Mouse (Mus musculus) bone marrow macrophage, adult 2 months (primary cell): ENCODE data around the gene Rap1b. TPM values are rescaled to one million over a fixed set of nuclear protein-coding genes. Genes with fewer than 3 reads are reported as not detected.
A peak's percentile ranks its signal among the peaks of the same experiment; 100 is the strongest.

Experiments used
- H3K27ac ChIP-seq: 2 replicates; pipeline ENCODE4 v1.5.1; 2012; ENCODE audit warnings: low read depth, low read length; ENCODE audit not compliant: insufficient read depth
- H3K4me1 ChIP-seq: 2 replicates; pipeline ENCODE4 v1.6.1; 2012; ENCODE audit warnings: low read length; ENCODE audit not compliant: control insufficient read depth, insufficient read depth
- H3K4me3 ChIP-seq: 2 replicates; pipeline ENCODE4 v1.5.1; 2012; ENCODE audit warnings: mild to moderate bottlenecking, low read length, moderate library complexity; ENCODE audit not compliant: insufficient read depth
- CTCF ChIP-seq: IDR thresholded peaks from 2 replicates; pipeline ENCODE4 v1.5.1; 2012; ENCODE audit warnings: low read depth, mild to moderate bottlenecking, low read length, moderate library complexity
- POLR2A ChIP-seq: IDR thresholded peaks from 2 replicates; pipeline ENCODE4 v1.6.1; 2012; ENCODE audit warnings: mild to moderate bottlenecking, low read depth, low read length, borderline replicate concordance
- polyA plus RNA-seq: library from polyadenylated mRNA; stranded (reverse); fragments of >200 nt; gene quantifications from 2 replicates; pipeline ENCODE4 v1.2.4, GENCODE M21; 2012; ENCODE audit not compliant: missing spikeins, insufficient read depth, insufficient read length

The Rap1b gene
- polyA plus RNA-seq, 1 experiment, result 458 TPM

DNA sequence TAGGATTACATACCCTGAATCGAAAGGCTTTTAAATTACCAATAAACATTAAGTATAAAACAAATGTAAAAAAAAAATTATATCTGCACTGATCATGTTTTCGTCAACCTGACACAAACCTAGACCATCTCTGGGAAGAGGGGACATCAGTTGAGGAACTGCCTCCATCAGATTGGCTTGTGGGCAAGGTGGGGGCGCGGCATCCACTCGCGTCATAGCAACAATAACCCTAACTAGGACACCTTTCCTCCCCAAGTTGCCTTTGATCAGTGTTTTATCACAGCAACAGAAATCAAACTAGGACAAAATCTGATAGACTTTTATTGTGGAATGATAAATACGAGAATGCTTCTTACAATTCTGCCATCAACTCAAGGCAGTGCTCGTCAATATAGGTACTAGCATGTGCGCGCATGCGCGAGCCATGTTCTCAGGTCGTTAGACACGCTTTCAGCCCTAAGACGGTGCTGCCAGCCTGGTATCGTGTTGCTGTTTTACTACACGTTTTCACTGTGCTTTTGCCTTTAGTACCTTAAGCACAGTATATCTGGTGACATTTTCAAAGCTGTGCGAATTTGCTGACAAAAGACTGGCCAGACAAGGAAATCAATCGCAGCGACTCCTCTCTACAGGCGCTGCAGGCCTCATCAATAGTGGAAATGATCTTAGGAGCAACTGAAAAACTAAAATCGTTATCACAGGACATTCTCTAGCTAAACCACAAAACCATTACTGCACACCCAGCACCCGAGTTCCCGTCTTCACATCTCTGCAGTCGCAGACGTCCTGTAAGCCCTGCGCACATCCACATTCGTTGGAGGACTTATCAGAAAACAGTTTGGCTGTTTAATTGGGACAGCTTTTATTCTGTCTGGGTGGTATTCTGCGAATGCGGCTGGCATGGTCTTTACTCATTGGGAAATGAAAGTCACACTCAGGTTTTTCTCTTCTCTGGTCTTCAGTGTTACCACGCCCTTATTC, 41.7 kb downstream of the Rap1b start:
- H3K27ac ChIP-seq, result no peak overlapping the region
- no peaks in the 10 kb centered on the region for H3K4me1 ChIP-seq
- H3K4me3 ChIP-seq, result no peak overlapping the region
- TF ChIP-seq CTCF, result no peak
- TF ChIP-seq POLR2A, result no peak

DNA sequence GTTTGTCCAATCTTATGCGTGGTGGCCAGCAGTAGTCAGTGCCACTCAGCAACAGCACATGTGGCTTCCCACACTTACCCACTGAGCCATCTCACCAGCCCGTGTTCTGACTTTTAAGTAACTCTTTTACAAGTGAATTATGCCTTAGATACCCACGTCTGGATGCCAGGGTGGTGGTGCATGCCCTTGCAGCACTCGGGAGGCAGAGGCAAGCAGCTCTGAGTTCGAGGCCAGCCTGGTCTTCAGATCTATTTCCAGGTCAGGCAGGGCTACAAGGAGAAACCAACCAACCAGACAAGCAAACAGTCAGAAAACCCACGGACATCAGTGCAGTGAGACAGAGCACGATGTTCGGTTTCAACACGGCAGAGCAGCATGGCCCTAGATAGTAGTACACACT, 43.9 kb downstream of the Rap1b start:
- H3K4me3 ChIP-seq, result no peak overlapping the region
- no peaks in the 10 kb centered on the region for H3K4me1 ChIP-seq
- TF ChIP-seq CTCF, result no peak
- TF ChIP-seq POLR2A, result no peak
- no peak overlapping the region for H3K27ac ChIP-seq

DNA sequence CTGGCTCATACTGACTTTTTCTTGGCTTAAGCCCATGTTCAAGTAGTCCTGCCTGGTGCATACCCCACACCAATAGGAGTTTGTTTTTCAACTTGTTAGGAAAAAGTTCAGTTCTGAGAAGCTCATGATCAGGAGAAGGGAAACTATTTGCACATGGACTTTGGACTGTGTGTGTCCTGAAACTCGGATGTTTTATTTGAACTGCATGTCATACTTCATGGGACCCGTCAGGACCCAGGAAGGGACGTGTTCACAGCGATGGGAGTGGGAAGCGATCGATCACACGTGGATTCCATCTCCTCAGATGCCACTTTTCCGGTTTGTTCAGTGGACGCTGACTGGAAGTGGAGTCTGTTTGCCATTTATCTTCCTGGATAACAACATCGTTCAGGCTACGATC, 46.0 kb downstream of the Rap1b start:
- no peak overlapping the region for H3K4me3 ChIP-seq

DNA sequence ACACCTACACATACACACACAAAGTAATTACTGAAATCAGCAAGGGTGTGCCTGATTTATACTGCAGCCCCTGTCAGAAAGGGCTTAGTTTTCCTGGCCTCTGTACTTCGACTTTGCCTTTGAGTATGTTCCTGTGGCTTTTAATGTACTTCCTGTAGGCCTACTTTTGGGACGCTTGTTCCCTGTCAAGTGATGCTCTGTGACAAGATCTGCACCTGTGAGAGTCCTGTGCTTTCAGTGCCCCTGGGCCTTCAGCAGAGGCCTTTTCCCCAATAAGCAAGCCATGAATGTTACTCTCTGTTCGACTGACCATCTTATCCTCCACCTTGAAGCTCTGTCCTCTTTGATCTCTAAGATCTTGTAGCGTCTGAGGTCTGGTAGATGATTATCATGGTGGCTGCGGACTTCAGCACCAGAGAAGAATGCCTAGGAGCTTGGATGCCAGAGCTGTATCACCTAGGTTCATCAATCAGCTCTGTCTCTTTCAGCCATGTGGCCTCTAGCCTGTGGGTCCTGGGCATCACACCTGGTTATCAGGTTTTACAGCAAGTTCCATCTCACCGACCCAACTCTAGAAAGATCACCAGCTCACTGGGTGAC, 47.3 kb downstream of the Rap1b start:
- peaks cover 4% of the 10 kb centered on the region for H3K4me1 ChIP-seq
- H3K27ac ChIP-seq, result no peak overlapping the region
- TF ChIP-seq POLR2A (no peak), CTCF (no peak)
- no peak overlapping the region for H3K4me3 ChIP-seq

More for the DNA sequence above, 46.0 kb downstream of the Rap1b start:
- no peak overlapping the region for H3K27ac ChIP-seq
- TF ChIP-seq CTCF (no peak), POLR2A (no peak)
- H3K4me1 ChIP-seq, result no peaks in the 10 kb centered on the region

DNA sequence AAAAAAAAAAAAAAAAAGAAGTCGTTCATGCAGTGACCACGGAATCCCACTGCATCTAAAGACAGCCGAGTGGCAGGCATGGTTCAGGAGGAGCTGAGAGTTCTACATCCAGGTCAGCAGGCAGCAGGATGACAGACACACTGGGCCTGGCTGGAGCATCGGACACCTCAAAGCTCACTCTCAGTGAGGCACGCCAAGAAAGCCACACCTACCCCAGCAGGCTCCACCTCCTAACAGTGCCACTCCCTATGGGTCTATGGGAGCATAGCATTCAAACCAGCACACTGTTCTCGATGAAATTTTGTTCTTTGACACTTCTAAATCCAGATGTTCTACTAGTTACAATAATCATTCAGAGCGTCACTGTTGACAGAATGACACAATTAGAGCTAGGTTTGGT, 48.2 kb downstream of the Rap1b start:
- Histone ChIP-seq H3K4me3 (no peak overlapping the region), H3K4me1 (peaks cover 9% of the 10 kb centered on the region), H3K27ac (no peak overlapping the region)
- TF ChIP-seq CTCF, result no peak
- no peak for TF ChIP-seq POLR2A

GRCm38 (mm10) chr10:117797106-117797505, 48.7 kb downstream of the Rap1b start:
- H3K4me1 ChIP-seq, result peaks cover 9% of the 10 kb centered on the region
- no peak overlapping the region for H3K27ac ChIP-seq
- TF ChIP-seq CTCF (no peak), POLR2A (no peak)
- no peak overlapping the region for H3K4me3 ChIP-seq

DNA sequence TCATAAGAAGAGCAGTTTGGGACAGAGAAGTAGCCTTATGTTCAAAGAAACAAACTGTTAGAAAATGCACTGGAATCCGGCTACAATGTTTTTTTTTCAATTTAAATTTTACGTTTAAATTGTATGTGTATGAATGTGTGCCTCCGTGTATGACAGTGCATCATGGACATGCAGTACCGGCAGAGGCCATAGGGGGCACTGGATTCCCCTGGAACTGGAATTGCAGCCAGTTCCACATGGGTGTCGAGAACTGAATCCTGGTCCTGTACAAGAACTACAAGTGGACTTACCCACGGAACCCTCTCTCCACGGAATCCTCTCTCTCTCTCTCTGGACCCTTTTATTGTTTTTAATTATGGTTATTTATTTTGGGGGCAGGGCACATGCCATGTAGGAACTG, 49.7 kb downstream of the Rap1b start:
- Histone ChIP-seq H3K4me1 (peaks cover 9% of the 10 kb centered on the region), H3K27ac (no peak overlapping the region), H3K4me3 (no peak overlapping the region)
- no peak for TF ChIP-seq POLR2A
- no peak for TF ChIP-seq CTCF

DNA sequence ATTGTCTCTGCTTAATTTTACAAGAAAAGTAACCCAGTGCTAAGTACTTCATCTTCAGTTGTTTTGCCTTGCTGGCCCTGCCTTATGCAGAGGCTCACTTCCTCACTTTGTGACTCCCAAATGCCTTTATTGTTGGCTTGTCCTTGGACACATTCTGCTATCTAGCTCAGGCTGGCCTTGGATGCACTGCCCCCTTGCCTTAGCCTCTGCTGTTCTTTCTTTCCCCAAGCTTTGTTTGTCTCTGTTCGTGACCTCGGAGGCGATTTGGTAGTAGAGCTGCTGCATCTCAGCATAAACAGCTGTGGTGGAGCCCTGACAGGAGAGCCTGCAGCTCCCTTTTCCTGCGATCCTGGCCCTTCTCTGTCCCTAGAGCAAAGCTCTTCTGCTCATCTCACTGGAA, 50.6 kb downstream of the Rap1b start:
- Histone ChIP-seq H3K4me3 (no peak overlapping the region), H3K27ac (no peak overlapping the region), H3K4me1 (peaks cover 9% of the 10 kb centered on the region)
- TF ChIP-seq POLR2A, result no peak
- TF ChIP-seq CTCF, result no peak

DNA sequence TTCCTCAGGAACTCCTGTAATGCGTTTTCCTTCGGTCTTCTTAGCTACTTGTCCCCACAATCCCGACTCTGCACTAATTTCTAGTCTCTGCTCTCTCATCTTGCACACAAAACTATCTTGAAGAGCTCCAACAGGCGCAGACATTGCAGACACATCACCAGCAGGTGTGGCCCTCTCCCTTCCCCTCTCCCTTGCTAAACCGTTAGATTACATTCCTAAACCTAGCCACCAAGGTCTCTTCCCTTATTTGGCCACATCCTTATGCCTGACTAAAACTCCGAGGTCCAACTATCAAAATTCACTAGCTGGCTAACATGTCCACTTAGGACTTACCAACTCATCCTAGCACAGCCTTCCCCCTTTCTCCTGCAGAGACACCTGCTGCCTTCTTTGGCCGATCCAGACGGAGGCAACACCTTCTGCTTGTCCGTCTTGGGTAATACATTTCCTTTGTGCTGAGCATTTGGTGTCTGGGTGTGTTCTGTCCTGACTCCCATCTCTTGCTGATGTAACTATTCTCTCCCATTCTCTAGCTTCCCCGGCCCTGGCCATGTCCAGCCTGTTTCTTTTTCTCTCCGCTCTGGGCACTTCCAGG, 52.3 kb downstream of the Rap1b start:
- no peak for TF ChIP-seq POLR2A
- no peak for TF ChIP-seq CTCF
- H3K4me1 ChIP-seq, result peaks cover 9% of the 10 kb centered on the region
- H3K27ac ChIP-seq, result peak overlapping the region; percentile 79; the same call in 1 of the 2 replicates
- H3K4me3 ChIP-seq, result peak overlapping the region; percentile 53; the same call in 1 of the 2 replicates
